Mouse (Mus musculus): ENCODE measurements around the gene Trim30b. TPM values are rescaled to one million over a fixed set of nuclear protein-coding genes. Genes with fewer than 3 reads are reported as not detected.
"Not testable (repeated sequence)": the region's sequence is repeated elsewhere in the genome, so short reads cannot be mapped to it uniquely, and the experiment has no call there.

Gene Trim30b
- polyA plus RNA-seq, 1 experiment from 2014 or later: not detected

DNA sequence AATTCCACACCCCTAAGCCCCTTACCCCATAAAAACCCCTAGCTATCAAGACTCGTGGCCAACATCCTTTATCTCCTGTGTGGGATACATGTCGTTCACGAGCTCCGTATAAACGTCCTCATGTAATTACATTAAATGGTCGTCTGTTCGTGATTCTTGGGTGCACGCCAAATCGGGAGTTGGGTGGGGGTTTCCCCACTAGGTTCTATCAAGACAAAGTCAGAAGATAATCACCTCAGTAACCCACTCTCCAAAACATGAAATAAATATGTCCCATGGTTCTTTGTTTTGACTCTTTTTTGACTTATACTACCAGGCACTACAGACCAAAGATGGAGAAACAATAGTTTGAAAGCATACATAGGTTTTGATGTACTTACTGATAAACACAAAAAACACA lies 47.7 kb downstream of the Trim30b start:
- WGBS: 89% methylated on average over 9 of the region's 9 CpGs
- H3K4me1 ChIP-seq (replicated peaks): no peaks in the 10 kb centered on the region
- H3K27ac ChIP-seq: no peak overlapping the region
- H3K4me3 ChIP-seq: no peak overlapping the region
- ATAC-seq (ENCODE audit: low FRiP score): no peak
- no peaks in the 10 kb centered on the region for H3K36me3 ChIP-seq
- no peaks in the 10 kb centered on the region for H3K9me3 ChIP-seq
- no peak overlapping the region for H3K9ac ChIP-seq
- H3K4me2 ChIP-seq: no peak overlapping the region
- H3K27me3 ChIP-seq: no peaks in the 10 kb centered on the region

GRCm38 (mm10) chr7:104315369-104316080 lies 54.2 kb downstream of the Trim30b start, which contains the start of gene Trim12a:
Trim12a (minus strand) TSS chr7:104315466.
- not testable (repeated sequence) for H3K4me1 ChIP-seq (replicated peaks); H3K36me3 ChIP-seq; H3K9me3 ChIP-seq; H3K27ac ChIP-seq; H3K27me3 ChIP-seq; H3K9ac ChIP-seq
- peak within 1 kb of the TSS; percentile 21 for H3K4me3 ChIP-seq
- 35% methylated on average over 4 of the region's 4 CpGs for WGBS
- peak within 1 kb of the TSS; percentile 36 for H3K4me2 ChIP-seq
- 0 out of 2 replicates have a peak, but pooled peaks have one; percentile 39 for ATAC-seq (ENCODE audit: low FRiP score)

- H3K4me2 ChIP-seq: peak overlapping the region; percentile 36
- no peak overlapping the region for H3K27ac ChIP-seq
- peak overlapping the region; percentile 21 for H3K4me3 ChIP-seq
- H3K9ac ChIP-seq: no peak overlapping the region
- H3K9me3 ChIP-seq: no peaks in the 10 kb centered on the region
- WGBS: 18% methylated on average over 15 of the region's 15 CpGs
- peaks cover 3% of the 10 kb centered on the region; the same call in 1 of the 2 replicates for H3K4me1 ChIP-seq (replicated peaks)
- no peak for ATAC-seq (ENCODE audit: low FRiP score)
- H3K36me3 ChIP-seq: no peaks in the 10 kb centered on the region
- no peaks in the 10 kb centered on the region for H3K27me3 ChIP-seq
Measured at GRCm38 (mm10) chr7:104314796-104315353, 54.8 kb downstream of the Trim30b start.

Other genes starting within 250 kb of the Trim30b start
- gene Ubqln5, start 240.1 kb downstream of the Trim30b start, polyA plus RNA-seq (2015; fragmentation: Nextera tagmentation; extraction: Ambion mirVana): not detected in 2 replicates
- gene Olfr643, start 232.5 kb downstream of the Trim30b start, polyA plus RNA-seq (2015; fragmentation: Nextera tagmentation; extraction: Ambion mirVana): not detected in 2 replicates
- not detected in 2 replicates for gene Ubqln3, start 226.6 kb downstream of the Trim30b start, polyA plus RNA-seq (2015; fragmentation: Nextera tagmentation; extraction: Ambion mirVana)
- not detected in 2 replicates for gene Ubqlnl, start 219.3 kb downstream of the Trim30b start, polyA plus RNA-seq (2015; fragmentation: Nextera tagmentation; extraction: Ambion mirVana)
- gene Olfm5, start 205.1 kb downstream of the Trim30b start, polyA plus RNA-seq (2015; fragmentation: Nextera tagmentation; extraction: Ambion mirVana): not detected in 2 replicates
- gene Olfr648, start 186.5 kb downstream of the Trim30b start, polyA plus RNA-seq (2015; fragmentation: Nextera tagmentation; extraction: Ambion mirVana): 0.26 and 0.34 TPM in 2 replicates
- gene Olfr649, start 173.9 kb downstream of the Trim30b start, polyA plus RNA-seq (2015; fragmentation: Nextera tagmentation; extraction: Ambion mirVana): not detected in 2 replicates
- 0.43 and 0.50 TPM in 2 replicates for gene Trim6, start 151.1 kb downstream of the Trim30b start, polyA plus RNA-seq (2015; fragmentation: Nextera tagmentation; extraction: Ambion mirVana)
- 0.90 and 1.00 TPM in 2 replicates for gene Trim34a, start 125.4 kb downstream of the Trim30b start, polyA plus RNA-seq (2015; fragmentation: Nextera tagmentation; extraction: Ambion mirVana)
- gene Trim5, start 81.8 kb downstream of the Trim30b start, polyA plus RNA-seq (2015; fragmentation: Nextera tagmentation; extraction: Ambion mirVana): 0.13 and 0.14 TPM in 2 replicates
- gene Trim12a, start 54.4 kb downstream of the Trim30b start, polyA plus RNA-seq (2015; fragmentation: Nextera tagmentation; extraction: Ambion mirVana): 2.4 and 2.5 TPM in 2 replicates
- not detected in 2 replicates for gene Trim34b, start 40.4 kb downstream of the Trim30b start, polyA plus RNA-seq (2015; fragmentation: Nextera tagmentation; extraction: Ambion mirVana)
- 1.6 and 1.9 TPM in 2 replicates for gene Trim12c, start 16.5 kb downstream of the Trim30b start, polyA plus RNA-seq (2015; fragmentation: Nextera tagmentation; extraction: Ambion mirVana)
- not detected in 2 replicates for gene Trim30c, start 31.0 kb upstream of the Trim30b start, polyA plus RNA-seq (2015; fragmentation: Nextera tagmentation; extraction: Ambion mirVana)
- gene Trim30a, start 95.3 kb upstream of the Trim30b start, polyA plus RNA-seq (2015; fragmentation: Nextera tagmentation; extraction: Ambion mirVana): 0.71 and 0.84 TPM in 2 replicates
- gene Trim30d, start 138.0 kb upstream of the Trim30b start, polyA plus RNA-seq (2015; fragmentation: Nextera tagmentation; extraction: Ambion mirVana): 0.12 and 0.30 TPM in 2 replicates
- gene Olfr651, start 180.2 kb upstream of the Trim30b start, polyA plus RNA-seq (2015; fragmentation: Nextera tagmentation; extraction: Ambion mirVana): not detected in 2 replicates
- not detected in 2 replicates for gene Olfr652, start 191.0 kb upstream of the Trim30b start, polyA plus RNA-seq (2015; fragmentation: Nextera tagmentation; extraction: Ambion mirVana)
- not detected in 2 replicates for gene Olfr653, start 207.4 kb upstream of the Trim30b start, polyA plus RNA-seq (2015; fragmentation: Nextera tagmentation; extraction: Ambion mirVana)
- not detected in 2 replicates for gene Olfr654, start 217.1 kb upstream of the Trim30b start, polyA plus RNA-seq (2015; fragmentation: Nextera tagmentation; extraction: Ambion mirVana)
- gene Olfr655, start 231.9 kb upstream of the Trim30b start, polyA plus RNA-seq (2015; fragmentation: Nextera tagmentation; extraction: Ambion mirVana): not detected in 2 replicates
- gene Olfr656, start 244.1 kb upstream of the Trim30b start, polyA plus RNA-seq (2015; fragmentation: Nextera tagmentation; extraction: Ambion mirVana): not detected in 2 replicates

Measured in hindbrain, embryonic 13.5 days (tissue).